Mouse (Mus musculus): ENCODE results near the gene Fam102b. TPM values are rescaled to one million over a fixed set of nuclear protein-coding genes. Genes with fewer than 3 reads are reported as not detected.

Fam102b gene
- 14.8 and 22.2 TPM in 2 replicates for polyA plus RNA-seq (2015; fragmentation: Nextera tagmentation; extraction: Ambion mirVana)

DNA sequence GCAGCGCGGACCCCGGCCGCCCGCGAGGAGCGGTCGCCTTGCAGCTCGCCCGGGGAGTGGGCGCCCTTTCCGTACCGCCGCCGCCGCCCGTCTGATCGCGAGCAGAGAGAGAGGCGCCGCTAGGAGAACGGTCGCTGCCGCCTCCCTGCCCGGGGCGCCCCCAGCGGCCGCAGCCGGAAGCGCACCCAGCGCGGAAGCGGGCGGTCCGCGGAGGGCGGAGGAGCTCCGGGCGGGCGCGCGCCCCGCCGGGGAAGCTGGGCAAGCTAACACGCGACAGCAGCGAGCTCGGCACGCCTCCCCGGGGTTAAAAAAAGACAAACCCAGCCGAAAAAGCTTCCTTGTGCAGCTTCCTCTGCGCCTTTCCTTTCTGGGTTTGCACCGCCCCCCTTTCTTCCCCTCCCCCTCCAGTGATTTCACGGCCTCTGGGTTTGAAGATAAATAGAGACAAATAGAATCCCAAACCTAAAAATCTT, at the start of gene Fam102b:
Gene Fam102b (minus strand): TSS at position 93 of the 473 bp plus-strand sequence.
- peak within 1 kb of the TSS; percentile 70 for H3K4me2 ChIP-seq
- ATAC-seq (ENCODE audit: low FRiP score) = peak; percentile 92
- H3K9me3 ChIP-seq (replicated peaks) = no peaks in the 10 kb centered on the region
- H3K27me3 ChIP-seq (replicated peaks) = no peaks in the 10 kb centered on the region
- peak within 1 kb of the TSS; percentile 76 for H3K4me3 ChIP-seq (replicated peaks)
- H3K27ac ChIP-seq (replicated peaks) = peak within 1 kb of the TSS; percentile 86
- H3K36me3 ChIP-seq = no peaks in the 10 kb centered on the region
- peaks cover 32% of the 10 kb centered on the region for H3K4me1 ChIP-seq
- WGBS = under 1% methylated on average over 36 of the region's 54 CpGs
- H3K9ac ChIP-seq (replicated peaks) = peak within 1 kb of the TSS; percentile 81

DNA sequence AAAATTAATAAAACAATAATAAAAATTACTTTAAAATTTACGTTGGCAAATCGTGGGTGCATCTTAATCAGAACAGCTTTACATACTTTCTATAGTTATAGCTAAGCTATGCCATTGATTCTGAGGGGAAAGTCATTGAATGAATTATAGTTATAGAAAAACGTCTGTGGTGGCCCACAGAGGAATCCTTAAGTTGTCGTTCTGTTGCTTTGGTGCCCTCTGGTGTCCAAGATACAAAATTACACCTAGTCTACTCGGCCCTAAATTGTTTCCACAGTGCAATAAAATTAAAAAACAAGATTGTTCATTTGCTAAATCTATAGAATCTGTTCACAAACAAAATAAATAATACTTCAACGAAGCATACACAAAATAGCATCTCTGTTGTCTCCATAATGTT, 35.6 kb upstream of the Fam102b start:
- Histone ChIP-seq H3K36me3 (no peaks in the 10 kb centered on the region), H3K4me3 (replicated peaks) (no peak overlapping the region), H3K4me1 (no peaks in the 10 kb centered on the region), H3K27ac (replicated peaks) (no peak overlapping the region), H3K4me2 (no peak overlapping the region), H3K9ac (replicated peaks) (no peak overlapping the region), H3K27me3 (replicated peaks) (no peaks in the 10 kb centered on the region), H3K9me3 (replicated peaks) (no peaks in the 10 kb centered on the region)
- WGBS = 3% methylated on average over 6 of the region's 6 CpGs
- ATAC-seq (ENCODE audit: low FRiP score) = no peak

DNA sequence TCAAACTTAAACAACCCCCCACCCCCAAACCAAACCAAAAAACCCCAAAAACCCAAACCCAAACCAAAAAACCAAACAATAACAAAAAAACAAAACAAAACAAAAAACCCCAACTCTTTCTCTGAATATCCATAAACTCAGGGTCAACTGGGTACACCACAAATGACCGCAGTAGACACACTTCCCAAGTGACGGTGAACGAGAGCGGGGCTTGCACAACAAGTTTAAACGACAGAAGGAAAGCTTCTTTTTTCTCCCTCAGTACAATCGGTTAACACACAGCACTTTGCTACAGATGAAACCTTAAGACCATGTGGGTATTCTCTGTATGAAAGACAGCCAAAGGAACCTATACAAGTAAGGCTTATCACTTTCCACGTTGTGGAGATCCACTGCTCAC, 35.0 kb upstream of the Fam102b start:
- no peak for ATAC-seq (ENCODE audit: low FRiP score)
- 70% methylated on average over 7 of the region's 7 CpGs for WGBS

DNA sequence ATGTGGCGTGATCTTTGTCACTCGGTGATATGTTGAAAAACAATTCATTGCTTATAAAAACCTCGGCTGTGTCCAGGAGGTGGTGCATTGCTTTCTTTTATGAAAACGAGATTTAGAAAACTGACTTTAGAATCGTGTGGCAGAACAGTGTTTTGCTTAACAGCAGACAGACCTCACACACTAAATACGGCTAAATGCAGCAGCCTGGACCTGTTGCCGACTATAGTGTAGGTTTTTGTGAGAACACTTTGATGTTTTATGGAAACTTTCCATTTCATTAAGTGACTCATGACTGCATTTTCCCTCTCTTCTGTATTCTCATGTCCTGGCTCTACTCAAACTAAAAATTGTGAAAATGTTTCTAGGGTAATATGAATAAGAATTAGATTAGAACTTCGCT, 32.5 kb upstream of the Fam102b start:
- Histone ChIP-seq H3K4me3 (replicated peaks) (no peak overlapping the region), H3K9ac (replicated peaks) (no peak overlapping the region), H3K9me3 (replicated peaks) (no peaks in the 10 kb centered on the region), H3K4me2 (no peak overlapping the region), H3K27ac (replicated peaks) (no peak overlapping the region), H3K36me3 (no peaks in the 10 kb centered on the region), H3K4me1 (no peaks in the 10 kb centered on the region), H3K27me3 (replicated peaks) (no peaks in the 10 kb centered on the region)
- no peak for ATAC-seq (ENCODE audit: low FRiP score)
- WGBS = 79% methylated on average over 8 of the region's 8 CpGs

More for the DNA sequence above, 35.0 kb upstream of the Fam102b start:
- Histone ChIP-seq H3K4me2 (no peak overlapping the region), H3K9ac (replicated peaks) (no peak overlapping the region), H3K27ac (replicated peaks) (no peak overlapping the region), H3K4me1 (no peaks in the 10 kb centered on the region), H3K9me3 (replicated peaks) (no peaks in the 10 kb centered on the region), H3K27me3 (replicated peaks) (no peaks in the 10 kb centered on the region), H3K4me3 (replicated peaks) (no peak overlapping the region), H3K36me3 (no peaks in the 10 kb centered on the region)

DNA sequence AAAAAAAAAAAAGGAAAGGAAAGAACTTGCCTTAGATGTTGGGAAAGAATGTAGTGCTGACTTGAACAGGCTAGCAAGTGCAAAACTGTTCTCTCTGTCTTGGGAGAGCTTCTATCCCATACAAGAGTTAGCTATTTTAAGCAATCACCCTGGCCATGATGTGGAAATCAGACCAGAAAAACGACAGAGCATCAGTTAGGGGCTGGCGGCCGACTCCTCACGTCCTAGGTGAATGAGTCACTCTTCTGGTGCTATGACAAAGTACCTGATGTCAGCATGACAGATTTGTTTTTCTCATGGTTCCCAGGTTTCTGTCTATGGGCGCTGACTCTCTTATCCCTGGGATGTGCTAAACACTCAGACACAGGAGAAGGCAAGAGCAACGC, 24.5 kb upstream of the Fam102b start:
- Histone ChIP-seq H3K9ac (replicated peaks) (no peak overlapping the region), H3K27me3 (replicated peaks) (no peaks in the 10 kb centered on the region), H3K36me3 (no peaks in the 10 kb centered on the region), H3K4me3 (replicated peaks) (no peak overlapping the region), H3K27ac (replicated peaks) (no peak overlapping the region), H3K9me3 (replicated peaks) (no peaks in the 10 kb centered on the region), H3K4me2 (no peak overlapping the region), H3K4me1 (0 out of 2 replicates have a peak, but pooled peaks cover 6% of the 10 kb centered on the region)
- WGBS = 86% methylated on average over 6 of the region's 6 CpGs
- no peak for ATAC-seq (ENCODE audit: low FRiP score)

DNA sequence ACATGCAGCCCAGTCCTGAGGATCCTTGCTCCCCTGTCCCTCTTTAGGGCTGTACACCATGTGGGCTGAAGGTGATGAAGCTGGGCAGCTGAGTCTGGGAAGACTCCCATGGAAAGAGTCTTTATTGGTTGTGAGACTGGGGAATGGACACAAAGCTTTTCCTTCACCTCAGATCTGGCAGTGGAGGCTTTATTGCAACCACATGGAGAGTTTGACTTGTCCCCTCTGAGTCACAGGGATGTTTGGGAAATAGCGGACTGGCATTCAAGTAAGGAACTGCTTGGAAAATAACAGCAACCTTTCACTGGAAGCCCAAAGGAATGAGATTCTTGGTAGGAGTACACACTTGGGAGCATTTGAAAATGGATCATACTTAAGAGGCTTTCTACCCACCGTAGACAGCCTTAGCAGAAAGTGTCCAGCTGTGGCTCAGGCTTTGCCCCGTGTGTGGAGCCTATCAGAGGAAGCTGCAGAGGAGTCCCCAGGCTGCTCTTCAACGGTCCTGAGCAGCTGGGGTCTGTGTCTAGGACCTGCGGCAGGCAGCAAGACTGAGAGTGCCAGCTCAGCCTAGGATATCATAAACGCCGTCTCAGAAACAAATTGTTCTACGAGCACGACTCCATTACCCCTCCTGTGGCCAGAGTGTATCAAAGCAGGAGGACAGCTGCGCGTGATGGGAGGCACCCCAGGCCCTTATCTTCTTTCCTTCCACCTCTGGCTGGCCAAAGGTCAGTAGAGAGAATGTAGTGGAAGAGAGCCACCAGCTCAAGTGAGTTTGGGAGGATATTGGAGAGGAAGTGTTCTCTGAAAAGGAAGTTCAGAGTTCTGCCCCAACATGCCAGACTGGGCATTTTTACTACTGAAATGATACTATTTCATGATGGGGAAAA, 23.9 kb upstream of the Fam102b start:
- WGBS = 30% methylated on average over 11 of the region's 11 CpGs
- Histone ChIP-seq H3K4me2 (no peak overlapping the region), H3K4me3 (replicated peaks) (no peak overlapping the region), H3K9me3 (replicated peaks) (no peaks in the 10 kb centered on the region), H3K4me1 (0 out of 2 replicates have a peak, but pooled peaks cover 6% of the 10 kb centered on the region), H3K9ac (replicated peaks) (no peak overlapping the region), H3K27ac (replicated peaks) (no peak overlapping the region), H3K27me3 (replicated peaks) (no peaks in the 10 kb centered on the region), H3K36me3 (no peaks in the 10 kb centered on the region)
- ATAC-seq (ENCODE audit: low FRiP score) = no peak

DNA sequence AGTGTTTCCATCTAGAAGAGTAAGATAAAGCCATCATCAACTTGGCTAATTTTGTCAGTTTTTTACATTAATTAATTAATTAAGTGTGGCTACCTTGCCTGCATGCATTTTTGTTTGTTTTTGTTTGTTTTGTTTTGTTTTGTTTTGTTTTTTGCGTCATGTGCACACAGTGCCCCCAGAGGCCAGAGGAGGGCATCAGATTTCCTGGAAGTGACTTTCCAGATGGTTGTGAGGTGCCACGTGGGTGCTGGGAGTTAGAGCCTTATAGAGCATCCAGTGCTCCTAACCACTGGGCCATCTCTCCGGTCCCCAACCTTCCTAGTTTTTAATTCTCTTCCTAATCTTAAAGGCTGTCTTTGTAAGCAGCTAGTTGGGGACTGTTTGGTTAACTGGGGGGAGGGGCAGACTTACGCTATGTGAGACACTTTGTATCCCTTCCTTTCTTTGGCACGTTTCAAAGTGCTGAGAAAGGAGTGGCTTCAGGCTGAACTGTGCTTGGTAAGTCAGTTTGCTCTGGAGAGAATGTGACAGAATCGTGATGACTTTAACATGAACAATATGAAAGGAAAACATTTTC, 20.4 kb upstream of the Fam102b start:
- 45% methylated on average over 6 of the region's 6 CpGs for WGBS
- H3K9ac ChIP-seq (replicated peaks) = no peak overlapping the region
- no peak for ATAC-seq (ENCODE audit: low FRiP score)
- no peak overlapping the region for H3K4me2 ChIP-seq
- no peak overlapping the region for H3K4me3 ChIP-seq (replicated peaks)
- no peaks in the 10 kb centered on the region for H3K36me3 ChIP-seq
- H3K4me1 ChIP-seq = 0 out of 2 replicates have a peak, but pooled peaks cover 6% of the 10 kb centered on the region
- no peaks in the 10 kb centered on the region for H3K9me3 ChIP-seq (replicated peaks)
- H3K27ac ChIP-seq (replicated peaks) = no peak overlapping the region
- no peaks in the 10 kb centered on the region for H3K27me3 ChIP-seq (replicated peaks)

DNA sequence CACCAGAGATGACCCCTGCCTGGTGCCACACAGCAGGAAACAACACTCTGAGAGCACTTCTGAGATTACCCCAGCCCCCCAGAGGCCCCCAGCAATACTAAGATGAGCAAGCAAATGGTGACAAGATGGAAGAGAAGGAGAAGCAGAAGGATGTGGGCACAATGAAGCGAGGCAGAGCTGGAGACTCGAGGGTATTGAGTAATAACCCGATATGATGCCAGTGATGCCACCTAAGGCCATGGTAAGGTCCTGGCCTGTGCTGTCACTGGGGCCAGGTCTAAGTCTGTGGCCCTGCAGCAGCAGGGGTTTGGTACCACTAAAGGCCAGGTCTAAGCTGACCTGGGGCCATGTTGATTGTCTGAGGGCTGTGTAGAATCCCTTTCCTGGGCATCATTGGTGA, 19.0 kb upstream of the Fam102b start:
- no peak overlapping the region for H3K4me3 ChIP-seq (replicated peaks)
- 0 out of 2 replicates have a peak, but pooled peaks cover 4% of the 10 kb centered on the region for H3K4me1 ChIP-seq
- H3K9ac ChIP-seq (replicated peaks) = no peak overlapping the region
- no peaks in the 10 kb centered on the region for H3K27me3 ChIP-seq (replicated peaks)
- ATAC-seq (ENCODE audit: low FRiP score) = no peak
- H3K9me3 ChIP-seq (replicated peaks) = no peaks in the 10 kb centered on the region
- no peaks in the 10 kb centered on the region for H3K36me3 ChIP-seq
- WGBS = 98% methylated on average over 3 of the region's 3 CpGs
- H3K4me2 ChIP-seq = no peak overlapping the region
- H3K27ac ChIP-seq (replicated peaks) = no peak overlapping the region

DNA sequence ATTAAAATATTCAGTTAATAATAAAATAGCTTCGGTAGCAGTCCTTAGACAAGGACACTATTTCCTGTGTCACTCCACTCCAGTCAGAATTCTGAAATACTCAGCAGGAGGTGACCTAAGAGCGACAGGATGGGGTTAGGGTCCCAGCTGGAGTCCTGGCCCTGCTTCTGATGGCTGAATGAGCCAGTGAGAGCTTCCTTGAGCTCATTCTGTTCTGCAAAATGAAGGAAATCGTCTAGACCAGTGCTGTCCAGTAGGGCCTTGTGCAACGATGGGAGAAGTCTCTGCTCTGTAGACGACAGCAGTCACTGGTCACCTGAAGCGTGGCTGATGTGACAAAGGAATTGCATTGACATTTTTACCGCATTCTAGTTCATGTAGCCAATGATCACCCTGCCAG, 16.0 kb upstream of the Fam102b start:
- Histone ChIP-seq H3K27ac (replicated peaks) (no peak overlapping the region), H3K9ac (replicated peaks) (no peak overlapping the region), H3K36me3 (no peaks in the 10 kb centered on the region), H3K27me3 (replicated peaks) (no peaks in the 10 kb centered on the region), H3K4me3 (replicated peaks) (no peak overlapping the region), H3K9me3 (replicated peaks) (no peaks in the 10 kb centered on the region), H3K4me2 (no peak overlapping the region), H3K4me1 (no peaks in the 10 kb centered on the region)
- WGBS = 60% methylated on average over 7 of the region's 7 CpGs
- no peak for ATAC-seq (ENCODE audit: low FRiP score)

DNA sequence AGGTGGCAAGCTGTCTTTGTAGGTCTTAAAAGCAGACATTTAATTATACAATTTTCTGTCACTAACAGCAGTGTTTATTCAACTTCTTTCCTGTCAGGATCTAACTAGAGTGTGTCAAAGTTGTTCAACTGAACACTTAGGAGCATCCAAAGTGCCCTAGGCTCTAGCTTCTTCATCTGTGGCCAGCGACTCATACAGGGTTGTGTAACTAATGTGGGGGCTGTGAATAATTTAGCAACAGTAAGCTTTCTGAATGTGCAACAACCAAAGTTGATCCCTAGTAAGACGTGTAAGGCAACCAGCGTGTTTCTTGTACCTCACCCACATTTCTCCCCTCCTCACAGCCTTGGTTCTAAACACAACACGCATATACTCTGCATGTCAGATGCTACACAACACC, 13.5 kb upstream of the Fam102b start:
- Histone ChIP-seq H3K36me3 (no peaks in the 10 kb centered on the region), H3K27me3 (replicated peaks) (no peaks in the 10 kb centered on the region), H3K4me1 (no peaks in the 10 kb centered on the region), H3K4me3 (replicated peaks) (no peak overlapping the region), H3K27ac (replicated peaks) (no peak overlapping the region), H3K4me2 (no peak overlapping the region), H3K9ac (replicated peaks) (no peak overlapping the region), H3K9me3 (replicated peaks) (no peaks in the 10 kb centered on the region)
- WGBS = 91% methylated on average over 4 of the region's 4 CpGs
- no peak for ATAC-seq (ENCODE audit: low FRiP score)

DNA sequence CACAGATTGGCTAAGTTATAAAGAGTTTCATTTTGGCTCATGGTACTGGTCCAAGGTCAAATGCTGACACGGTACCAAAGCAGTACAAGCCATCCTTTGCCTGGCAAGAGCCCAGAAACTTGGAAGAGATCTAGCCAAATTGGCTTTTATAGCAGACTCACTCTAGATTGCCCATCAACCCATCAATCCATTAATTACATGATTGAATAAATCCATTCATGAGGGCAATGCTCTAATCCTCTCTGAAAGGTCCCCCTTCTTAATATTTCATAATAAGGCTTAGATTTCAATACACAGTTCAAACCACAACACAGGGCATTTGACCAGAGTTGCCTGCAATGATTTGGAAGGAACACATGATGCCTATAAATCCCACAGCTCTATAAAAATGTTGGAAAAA, 7.0 kb upstream of the Fam102b start:
- H3K36me3 ChIP-seq = no peaks in the 10 kb centered on the region
- no peaks in the 10 kb centered on the region for H3K4me1 ChIP-seq
- H3K27me3 ChIP-seq (replicated peaks) = no peaks in the 10 kb centered on the region
- no peak overlapping the region for H3K27ac ChIP-seq (replicated peaks)
- no peak overlapping the region for H3K9ac ChIP-seq (replicated peaks)
- no peak for ATAC-seq (ENCODE audit: low FRiP score)
- no peaks in the 10 kb centered on the region for H3K9me3 ChIP-seq (replicated peaks)
- H3K4me2 ChIP-seq = no peak overlapping the region
- H3K4me3 ChIP-seq (replicated peaks) = no peak overlapping the region
- WGBS = 50% methylated on average over 1 of the region's 1 CpGs

DNA sequence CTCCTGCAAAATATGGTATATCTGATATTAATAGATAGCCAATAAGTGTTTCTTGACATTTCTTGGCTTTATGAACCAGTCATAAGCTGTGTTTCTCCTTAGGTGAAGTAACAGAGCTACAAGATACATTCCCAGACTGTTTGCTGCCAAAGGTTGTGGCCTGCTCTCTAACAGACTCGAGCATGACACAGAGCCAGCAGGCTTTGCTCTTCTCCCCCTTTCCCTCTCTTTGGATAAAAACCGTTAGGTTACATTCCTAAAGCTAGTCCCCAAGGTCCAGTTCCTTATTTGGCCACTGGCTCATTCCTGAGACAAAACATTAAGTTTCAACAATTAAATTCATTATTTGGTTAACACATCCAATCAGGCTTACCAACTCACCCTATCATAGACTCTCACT, 4.9 kb upstream of the Fam102b start:
- WGBS = 63% methylated on average over 2 of the region's 2 CpGs
- Histone ChIP-seq H3K4me1 (peaks cover 2% of the 10 kb centered on the region; the same call in 1 of the 2 replicates), H3K9me3 (replicated peaks) (no peaks in the 10 kb centered on the region), H3K9ac (replicated peaks) (no peak overlapping the region), H3K36me3 (no peaks in the 10 kb centered on the region), H3K27ac (replicated peaks) (no peak overlapping the region), H3K4me2 (no peak overlapping the region), H3K27me3 (replicated peaks) (no peaks in the 10 kb centered on the region), H3K4me3 (replicated peaks) (no peak overlapping the region)
- no peak for ATAC-seq (ENCODE audit: low FRiP score)

Measured in neural tube, embryonic 15.5 days (tissue).